Mouse (Mus musculus): Measurements from ENCODE around the gene Rptor.

The Rptor gene

DNA sequence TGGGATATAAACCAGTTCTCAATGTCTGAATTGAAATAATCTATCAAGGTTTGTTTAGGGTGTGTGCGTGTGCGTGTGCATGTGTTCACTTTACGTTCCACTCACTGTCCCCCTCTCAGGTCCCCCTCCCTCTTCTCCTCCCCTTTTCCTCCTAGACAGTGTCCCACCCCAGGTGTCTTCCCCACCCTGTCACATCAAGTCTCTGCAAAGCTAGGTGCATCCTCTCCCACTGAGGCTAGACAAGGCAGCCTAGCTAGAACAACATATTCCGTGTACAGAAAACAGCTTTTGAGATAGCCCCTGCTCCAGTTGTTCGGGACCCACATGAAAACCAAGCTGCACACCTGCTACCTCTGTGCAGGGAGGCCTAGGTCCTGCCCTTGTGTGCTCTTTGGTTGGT lies 245.5 kb downstream of the Rptor start:
- no peak for DNase-seq (ENCODE audit: extremely low spot score)

DNA sequence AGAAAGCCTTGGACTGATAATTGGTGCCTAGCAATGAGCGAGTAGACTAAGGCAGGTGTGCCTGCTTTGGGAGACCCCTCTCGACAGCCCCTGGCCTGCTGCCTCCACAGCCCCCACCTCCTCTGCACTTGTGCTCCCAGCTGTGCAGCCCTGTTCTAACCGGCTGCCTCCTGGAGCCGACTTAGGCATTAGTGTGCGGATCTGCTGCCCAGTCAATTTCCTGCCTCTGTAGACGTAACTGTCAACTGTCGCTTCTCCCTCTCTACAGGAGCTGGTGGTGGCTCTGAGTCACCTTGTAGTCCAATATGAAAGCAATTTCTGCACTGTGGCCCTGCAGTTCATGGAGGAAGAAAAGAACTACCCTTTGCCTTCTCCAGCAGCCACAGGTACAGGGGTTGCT lies 253.3 kb downstream of the Rptor start:
- DNase-seq (ENCODE audit: extremely low spot score) = no peak

DNA sequence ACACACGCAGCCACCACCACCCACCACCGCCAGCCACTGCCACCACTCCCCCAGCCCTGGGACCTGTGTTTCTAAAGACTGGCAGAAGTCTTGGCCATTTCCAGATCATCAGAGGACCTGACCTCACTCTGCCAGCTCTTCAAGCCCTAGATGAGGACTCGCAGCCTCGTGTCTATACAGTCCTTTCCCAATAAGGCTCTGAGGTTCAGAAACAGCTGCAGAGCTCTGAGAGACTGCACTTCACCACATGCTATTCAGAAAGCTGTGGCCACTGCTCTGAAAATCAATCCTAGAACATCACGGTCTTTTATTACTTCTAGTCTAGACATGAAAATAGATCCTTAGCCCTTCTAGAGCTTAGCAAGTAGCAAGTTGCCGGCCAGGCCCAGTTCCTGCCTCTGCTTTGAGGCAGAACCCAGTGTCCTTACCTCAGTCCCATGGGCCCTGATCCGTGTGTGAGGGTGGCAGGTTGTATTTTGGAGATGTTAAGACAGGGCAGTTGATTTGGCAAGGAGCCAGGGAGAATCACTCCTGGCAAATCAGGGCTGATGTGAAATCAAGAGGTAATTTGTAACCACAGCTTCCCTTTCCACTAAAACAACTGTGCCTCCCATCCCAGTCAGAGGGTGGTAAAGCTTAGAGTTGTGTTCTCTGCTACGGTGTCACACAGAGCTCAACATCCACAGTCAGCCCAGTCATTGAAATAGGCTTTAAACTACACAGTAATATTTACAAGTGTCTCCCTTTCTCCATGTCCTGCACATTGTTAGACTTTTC lies 260.0 kb downstream of the Rptor start:
- DNase-seq (ENCODE audit: extremely low spot score) = no peak

DNA sequence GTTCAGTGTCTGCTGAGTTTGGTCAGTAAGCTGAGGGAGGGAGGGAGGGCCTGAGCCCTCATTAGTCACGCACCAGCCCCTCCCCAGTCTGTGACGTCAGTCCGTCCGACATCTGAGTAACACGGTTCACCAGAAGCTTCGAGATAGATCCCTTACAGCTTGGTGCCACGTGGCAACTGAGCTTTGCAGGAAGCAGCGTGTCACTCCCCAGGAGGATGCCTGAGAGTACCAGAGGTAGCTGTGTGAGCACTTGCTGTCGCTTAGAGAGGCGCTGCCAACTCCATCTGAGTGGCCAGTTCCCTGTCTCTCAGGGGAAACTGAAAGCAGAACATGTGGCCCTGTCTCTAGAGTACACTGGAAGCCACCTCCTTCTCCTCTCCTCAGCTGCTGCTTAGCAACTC lies 260.7 kb downstream of the Rptor start:
- DNase-seq (ENCODE audit: extremely low spot score) = peak; percentile 31

DNA sequence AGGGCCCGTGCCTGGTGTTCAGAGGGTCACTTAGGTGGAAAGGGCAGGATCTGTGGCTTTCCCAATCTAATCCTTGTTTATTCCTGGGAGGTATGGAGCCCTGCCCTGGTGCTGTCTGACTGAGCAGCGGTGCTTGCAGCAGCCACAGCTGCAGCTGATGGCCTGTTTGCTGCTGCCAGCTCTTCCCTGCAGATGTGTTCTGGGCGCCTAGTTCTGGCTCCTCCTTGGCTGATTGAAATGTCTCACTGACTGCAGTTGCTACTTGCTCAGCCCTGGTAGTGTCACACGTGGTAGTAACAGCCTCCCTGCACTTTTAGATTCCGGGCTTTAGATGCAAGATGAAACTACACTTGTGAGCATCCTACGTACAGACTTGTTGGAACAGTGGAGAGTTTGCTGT lies 264.1 kb downstream of the Rptor start:
- DNase-seq (ENCODE audit: extremely low spot score) = no peak

DNA sequence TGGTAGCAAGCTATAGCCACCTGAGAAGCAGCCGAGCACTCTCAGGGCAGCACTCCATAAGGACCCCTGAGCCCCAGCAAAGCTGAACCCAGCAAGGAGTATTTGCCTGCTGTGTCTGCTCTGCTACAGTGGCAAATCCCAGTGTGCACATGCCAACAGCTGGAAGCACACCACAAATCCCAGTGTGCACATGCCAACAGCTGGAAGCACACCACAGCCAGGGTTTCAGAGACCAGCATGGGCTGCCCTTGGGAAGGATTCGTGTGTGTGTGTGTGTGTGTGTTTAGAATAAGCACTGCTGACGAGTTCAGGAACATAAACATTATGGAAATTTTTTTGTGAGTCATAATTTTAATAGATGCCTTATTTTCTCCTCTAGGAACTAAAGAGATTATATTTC lies 265.4 kb downstream of the Rptor start:
- DNase-seq (ENCODE audit: extremely low spot score) = no peak

DNA sequence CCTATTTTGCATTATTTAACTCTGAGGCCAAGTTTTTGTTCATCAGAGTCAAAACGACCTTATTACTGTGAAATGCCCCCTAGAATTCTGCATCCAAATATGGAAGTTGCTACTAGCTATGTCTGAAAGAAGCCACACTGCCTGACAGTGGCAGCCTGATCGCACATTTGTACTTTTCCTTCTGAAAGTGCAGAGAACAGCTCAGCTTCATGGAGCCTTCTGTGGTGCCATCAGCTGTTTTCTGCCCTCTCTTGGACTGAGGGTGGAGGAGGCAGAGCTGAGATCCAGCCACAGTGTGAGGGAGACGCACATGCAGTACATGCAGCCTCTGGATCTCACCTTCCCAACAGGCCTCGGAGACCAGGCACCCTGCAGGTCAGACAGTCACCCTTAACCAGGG lies 265.9 kb downstream of the Rptor start:
- no peak for DNase-seq (ENCODE audit: extremely low spot score)

DNA sequence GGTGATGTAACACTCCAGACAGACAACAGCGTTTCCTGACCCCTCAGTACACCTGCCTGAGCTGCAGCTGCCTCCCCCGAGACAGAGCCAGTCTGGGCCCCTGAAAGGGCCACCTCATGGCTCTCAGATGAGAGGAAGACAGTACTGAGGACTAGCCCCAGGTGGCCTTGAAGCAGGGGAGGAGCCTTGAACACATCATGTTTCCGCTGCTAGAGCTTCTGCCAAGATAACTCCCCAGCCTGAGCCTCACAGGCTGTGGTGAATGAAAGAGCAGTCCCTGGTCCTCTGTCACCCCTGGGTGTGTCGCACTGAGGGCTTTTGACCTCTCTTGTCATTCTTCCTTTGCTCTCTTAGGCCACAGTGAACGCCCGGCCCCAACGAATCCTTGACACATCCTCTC lies 268.4 kb downstream of the Rptor start:
- DNase-seq (ENCODE audit: extremely low spot score) = no peak

DNA sequence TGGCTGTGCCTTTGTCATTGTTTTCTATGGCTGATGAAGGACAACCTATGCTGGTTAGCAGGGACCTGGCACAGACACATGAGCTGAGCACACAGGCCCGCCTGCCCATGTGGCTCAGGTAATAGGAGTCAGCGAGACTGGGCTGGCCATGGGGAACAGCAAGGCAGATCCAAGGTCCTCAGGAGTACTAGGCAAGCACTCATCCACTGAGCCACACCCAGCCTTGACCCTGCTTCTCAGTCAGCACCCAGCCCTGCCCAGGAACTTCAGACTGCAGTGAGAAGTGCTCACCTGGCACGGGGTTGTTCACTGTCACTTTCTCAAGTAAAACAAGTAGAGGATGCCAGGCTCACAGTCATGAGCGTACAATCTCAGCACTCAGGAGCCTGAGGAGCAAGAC lies 270.9 kb downstream of the Rptor start:
- no peak for DNase-seq (ENCODE audit: extremely low spot score)

DNA sequence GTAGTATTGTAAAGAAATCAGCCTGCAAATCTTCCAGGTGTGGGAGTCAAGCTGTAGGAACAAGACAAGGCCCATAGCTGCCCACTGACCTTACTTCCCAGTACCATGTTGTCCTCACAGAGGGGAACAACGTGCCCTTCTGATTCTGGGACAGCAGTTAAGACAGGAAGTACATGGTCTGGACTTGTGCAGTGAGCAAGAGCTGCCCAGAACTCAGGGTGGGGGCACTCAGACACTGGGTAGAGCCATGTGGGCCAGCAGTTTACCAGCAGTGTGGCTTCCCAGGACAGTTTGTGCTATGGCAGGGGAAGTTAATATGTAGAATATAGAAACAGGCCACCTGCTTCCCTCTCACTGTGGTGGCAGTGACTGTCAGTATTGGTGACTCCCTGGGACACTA lies 272.1 kb downstream of the Rptor start:
- no peak for DNase-seq (ENCODE audit: extremely low spot score)

DNA sequence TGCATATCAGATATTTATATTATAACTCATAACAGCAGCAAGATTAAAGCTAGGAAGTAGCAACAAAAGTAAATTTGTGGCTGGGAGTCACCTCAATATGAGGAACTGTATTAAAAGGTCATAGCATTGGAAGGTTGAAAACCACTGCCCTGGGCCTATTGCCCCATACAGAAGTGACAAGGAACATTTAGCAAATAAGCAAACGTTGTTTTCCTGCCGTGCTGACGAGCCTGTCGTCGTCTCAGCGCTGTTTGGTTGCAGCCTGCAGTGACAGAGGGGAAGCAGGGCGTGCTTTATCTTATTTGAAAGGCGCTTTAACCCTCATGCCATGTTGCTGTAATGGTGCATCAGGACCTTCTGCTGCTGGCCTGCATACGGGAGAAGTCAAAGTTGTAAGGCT lies 273.0 kb downstream of the Rptor start:
- no peak for DNase-seq (ENCODE audit: extremely low spot score)

DNA sequence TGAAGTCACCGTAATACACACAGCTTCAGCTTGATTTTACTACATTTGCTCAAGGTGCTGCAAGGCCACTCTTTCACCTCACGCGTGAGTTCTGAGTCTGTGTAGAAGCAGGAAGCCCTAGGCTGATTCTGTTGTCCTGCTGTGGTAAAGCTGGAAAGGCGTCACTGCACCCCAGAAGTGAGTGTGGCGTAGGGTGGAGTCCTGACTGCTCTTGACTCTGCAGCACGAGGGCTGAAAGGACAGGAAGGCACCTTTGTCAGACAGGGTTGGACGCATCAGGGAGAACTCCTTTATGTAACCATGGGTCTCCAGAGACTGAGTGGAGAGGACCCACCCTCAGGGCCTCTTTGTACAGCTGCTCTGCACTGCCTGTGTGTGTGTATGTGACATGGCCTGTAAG lies 274.4 kb downstream of the Rptor start:
- DNase-seq (ENCODE audit: extremely low spot score) = no peak

DNA sequence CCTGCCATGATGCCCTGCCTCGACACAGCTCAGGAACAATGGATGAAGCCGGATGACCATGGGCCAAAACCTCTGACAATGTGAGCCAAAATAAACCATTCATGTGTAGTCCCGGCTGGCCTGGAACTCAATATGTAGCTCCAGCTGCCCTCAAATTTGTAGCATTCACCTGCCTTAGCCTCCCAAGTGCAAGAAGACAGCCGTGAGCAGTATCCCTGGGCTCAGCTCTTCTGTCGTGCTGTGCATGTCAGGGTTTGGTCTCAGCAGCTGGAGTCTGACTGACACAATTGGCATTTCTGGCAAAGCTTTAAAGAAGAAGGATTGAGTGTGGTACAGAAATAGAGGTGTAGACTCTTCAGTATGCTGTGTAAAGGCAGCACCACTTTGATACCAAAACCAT lies 276.9 kb downstream of the Rptor start:
- no peak for DNase-seq (ENCODE audit: extremely low spot score)

DNA sequence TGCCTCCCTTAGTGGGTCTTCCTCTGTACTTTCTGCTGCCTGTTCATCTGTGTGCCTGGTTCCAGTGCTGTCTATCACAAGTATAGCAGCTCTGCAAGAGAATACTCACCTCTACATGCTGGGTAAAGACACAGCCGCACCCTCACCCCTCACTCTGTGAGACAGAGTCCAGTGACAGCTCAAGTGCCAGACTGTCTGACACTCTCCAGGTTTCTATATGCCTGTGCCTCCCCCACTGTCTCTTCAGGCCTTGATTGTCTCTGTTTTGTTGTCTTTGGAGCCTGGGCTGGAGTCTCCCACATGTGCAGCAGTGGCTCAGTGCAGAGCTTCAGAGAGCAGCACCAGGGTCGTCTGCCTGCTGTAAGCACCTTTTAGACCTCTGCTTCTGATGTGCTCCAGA lies 280.9 kb downstream of the Rptor start:
- no peak for DNase-seq (ENCODE audit: extremely low spot score)

DNA sequence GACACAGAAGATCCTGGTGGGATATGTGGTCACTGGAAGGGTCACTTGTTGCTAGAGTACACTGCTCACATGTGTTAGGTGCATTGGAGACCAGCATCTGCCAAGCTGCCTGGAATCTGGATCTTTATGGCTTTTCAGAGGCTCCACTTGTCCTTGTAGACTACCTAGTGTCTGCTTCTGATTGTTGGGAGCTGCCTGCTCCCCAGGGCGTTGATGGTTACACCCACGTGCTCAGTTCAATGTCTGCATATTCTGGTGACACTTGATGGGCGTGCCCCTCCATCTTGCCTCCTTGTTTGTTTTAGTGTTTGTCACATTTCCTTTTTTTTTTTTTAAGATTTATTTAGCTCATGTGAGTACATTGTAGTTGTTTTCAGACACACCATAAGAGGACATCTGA lies 287.3 kb downstream of the Rptor start:
- no peak for DNase-seq (ENCODE audit: extremely low spot score)

DNA sequence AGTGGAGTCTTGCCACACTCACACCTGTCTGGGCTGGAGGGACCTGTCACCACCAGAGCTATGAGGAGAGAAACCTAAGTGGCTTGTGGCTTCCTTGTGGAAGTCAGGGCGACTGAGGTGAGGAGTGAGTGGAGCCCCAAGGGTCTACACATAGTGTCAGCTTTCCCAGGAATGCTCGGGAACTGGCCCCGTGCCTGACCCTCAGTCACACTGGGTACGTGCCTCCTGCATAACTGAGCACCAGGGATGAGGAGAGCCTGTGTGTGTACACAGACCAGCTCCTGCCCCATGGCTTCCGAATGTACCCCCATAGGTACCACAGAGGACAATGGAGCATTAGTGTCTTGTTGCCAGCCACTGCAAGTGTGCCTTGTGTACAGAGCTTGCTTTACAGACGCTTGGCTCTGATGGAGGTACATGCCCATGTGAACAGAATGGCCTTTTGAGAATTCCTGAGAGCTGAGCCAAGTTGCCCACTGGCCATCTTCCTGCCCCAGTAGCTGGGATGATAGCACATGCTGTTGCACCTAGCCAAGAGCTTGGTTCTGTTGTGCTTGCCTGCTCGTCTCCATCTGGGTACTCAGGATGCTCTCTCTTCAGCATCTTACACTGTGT lies 289.0 kb downstream of the Rptor start:
- no peak for DNase-seq (ENCODE audit: extremely low spot score)

DNA sequence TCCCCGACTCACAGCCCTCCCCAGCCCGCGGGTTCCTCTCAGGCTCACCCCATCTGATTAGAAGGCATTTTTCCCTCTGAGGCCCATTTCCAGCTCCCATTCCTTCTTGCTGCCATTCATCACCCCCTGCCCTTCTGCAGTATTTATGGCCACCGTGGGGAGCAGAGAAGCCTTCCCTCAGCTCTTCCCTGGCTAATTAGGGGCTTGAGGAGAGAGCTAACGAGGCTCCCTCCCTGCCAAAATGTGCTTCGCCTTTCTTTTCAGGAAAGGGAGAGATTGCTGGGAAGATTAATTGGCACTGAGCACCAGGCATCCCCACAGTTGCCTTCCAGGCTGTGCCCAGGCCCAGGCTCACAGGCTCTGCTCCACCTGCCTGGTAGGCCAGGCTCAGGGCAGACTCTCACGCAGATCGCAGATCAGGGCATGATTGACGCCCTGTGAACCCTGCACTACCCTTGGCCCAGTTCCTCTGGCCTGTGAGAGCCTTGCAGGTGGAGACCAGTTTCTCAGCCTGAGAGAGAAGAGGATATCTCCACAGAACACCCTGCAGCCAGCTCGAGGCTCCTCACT lies 291.0 kb downstream of the Rptor start:
- no peak for DNase-seq (ENCODE audit: extremely low spot score)

DNA sequence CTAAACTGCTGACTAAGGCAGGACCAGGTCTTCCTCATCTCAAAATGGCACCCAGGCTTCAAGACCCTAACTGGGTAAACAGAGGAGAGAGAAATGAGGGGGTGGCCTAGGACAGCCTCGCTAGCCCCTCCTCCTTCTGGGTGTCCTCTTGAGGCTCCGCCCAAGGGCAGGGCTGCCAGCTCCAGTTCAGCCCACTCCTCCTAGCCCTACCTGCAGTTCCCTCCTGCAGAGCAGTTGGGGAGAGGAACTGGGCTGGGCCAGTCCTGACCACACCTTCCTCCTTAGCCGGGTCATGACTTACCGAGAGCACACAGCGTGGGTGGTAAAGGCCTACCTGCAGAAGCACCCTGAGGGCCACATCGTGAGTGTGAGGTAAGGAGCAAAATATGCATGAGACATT lies 291.9 kb downstream of the Rptor start:
- DNase-seq (ENCODE audit: extremely low spot score) = no peak

DNA sequence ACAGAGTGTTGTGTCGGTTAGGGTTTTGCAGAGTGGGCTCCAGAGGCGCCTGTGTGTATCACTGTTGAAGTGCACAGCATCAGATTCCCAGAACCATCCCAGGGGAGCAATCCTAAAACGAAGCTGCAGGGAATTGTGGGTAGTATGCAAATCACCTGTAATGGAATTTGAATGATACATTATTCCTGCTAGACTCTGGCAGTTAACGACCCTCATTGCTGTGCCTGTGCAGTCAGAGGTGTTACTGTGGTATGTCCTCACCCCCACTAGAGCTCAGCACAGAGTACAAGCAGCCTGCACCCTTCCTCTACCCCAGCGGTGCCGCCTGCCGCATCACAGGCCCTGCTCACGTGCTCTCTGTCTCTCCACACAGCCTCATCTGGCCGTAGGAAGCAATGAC lies 294.3 kb downstream of the Rptor start:
- DNase-seq (ENCODE audit: extremely low spot score) = no peak

DNA sequence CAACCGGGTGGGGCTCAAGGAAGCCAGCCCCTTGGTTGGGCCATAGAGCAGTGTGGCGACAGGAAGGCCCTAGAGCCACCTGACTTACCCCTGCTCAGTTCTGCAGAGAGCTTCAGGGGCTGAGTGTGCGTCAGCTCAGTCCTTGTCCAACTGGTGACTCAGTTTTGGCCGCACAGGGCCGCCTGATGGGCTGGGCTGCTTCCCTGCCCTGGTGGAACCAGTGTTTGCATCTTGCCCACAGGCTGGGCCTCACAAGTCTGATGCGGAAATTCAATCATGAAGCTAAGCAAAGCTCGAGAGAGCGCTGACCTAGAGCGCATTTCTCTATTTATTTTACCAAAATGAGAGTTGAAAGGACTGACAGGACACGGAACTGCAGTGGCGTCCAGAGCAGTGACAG lies 296.3 kb downstream of the Rptor start:
- DNase-seq (ENCODE audit: extremely low spot score) = no peak

DNA sequence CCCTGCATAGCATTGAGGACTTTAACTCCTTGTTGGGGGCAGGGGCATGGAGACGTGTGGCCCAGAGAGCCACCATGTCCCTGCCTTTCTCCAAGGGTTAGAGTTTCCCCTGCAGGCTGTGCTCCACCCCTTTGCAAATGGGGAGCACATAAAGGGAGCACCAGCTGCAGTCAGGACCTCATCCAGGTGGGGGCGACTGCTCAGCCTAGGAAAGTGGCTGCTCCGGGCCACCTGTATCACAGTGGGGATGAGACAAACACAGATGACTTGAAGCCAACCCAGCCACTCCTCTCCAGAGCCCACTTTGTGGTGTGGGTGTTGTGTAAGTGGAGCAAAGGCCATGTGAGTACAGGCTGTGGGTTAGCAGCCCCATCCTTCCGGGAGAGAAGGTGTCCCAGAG lies 298.5 kb downstream of the Rptor start:
- no peak for DNase-seq (ENCODE audit: extremely low spot score)

DNA sequence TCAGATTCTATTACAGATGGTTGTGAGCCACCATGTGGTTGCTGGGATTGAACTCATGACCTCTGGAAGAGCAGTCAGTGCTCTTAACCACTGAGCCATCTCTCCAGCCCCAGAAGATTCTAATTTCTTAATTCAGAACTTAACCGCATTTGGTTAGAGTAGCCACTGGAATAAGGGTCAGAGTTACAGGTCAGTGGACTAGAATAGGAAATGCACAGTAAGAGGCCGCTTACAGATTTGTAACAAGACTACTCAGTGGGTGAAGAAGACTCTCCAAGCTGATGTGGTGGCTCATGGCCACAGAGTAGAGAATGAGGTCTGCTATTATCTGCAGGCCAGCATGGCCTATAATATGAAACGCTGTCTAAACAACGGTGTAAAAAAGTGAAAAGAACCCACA lies 300.2 kb downstream of the Rptor start:
- DNase-seq (ENCODE audit: extremely low spot score) = no peak

DNA sequence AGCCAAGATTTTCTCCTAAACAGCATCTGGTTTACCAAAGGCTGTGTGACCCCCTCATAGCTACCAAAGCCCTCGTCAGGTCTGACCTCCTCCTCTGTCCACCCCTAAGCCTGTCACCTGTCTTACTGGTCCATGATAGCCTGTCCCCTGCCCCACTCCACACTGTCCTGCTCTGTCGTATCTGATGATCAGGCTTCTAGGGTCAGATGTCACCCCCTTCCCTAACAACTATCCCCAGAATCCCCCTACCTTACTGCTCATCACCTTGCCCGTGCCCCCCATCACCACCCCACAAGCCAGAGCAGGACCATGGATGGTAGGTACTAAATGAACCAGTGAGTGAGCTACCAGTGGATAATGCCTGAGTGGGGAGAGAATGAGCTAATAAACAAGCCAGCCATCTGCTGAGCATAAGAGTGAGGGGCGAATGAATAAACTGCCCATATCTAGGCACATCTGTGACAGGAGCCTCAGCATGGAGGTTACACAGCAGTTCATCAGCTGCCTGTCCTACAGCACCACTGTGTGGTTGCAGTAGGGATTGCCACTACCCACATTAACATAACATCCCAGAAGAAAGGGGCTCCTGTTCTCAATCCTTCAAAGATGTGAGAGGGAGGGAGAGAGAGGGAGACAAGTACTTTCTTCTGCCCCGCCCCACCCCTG lies 302.0 kb downstream of the Rptor start:
- peak; percentile 77 for DNase-seq (ENCODE audit: extremely low spot score)

Measured in embryo, embryonic 9.5 days (tissue).